Mouse (Mus musculus): ENCODE results near the gene Acsl6. TPM values are rescaled to one million over a fixed set of nuclear protein-coding genes. Genes with fewer than 3 reads are reported as not detected.

The Acsl6 gene
- polyA plus RNA-seq (2014; fragmentation: Illumina TruSeq; extraction: RNeasy Lipid Tissue Mini Kit (QIAGEN cat#74804); ENCODE audit: low read depth, low replicate concordance), result 9.0 TPM

GRCm38 (mm10) chr11:54303728-54304470, at the start of gene Acsl6:
TSS of gene Acsl6 (plus strand) at chr11:54303798.

GRCm38 (mm10) chr11:54267177-54267576, 36.4 kb upstream of the Acsl6 start, which contains the start of gene Il3:
TSS of gene Il3 (minus strand) at chr11:54267277.

Other genes starting within 250 kb of the Acsl6 start
- 35.0 TPM for gene Pdlim4, start 234.8 kb upstream of the Acsl6 start, polyA plus RNA-seq (2014; fragmentation: Illumina TruSeq; extraction: RNeasy Lipid Tissue Mini Kit (QIAGEN cat#74804); ENCODE audit: low read depth, low replicate concordance)
- gene P4ha2, start 203.7 kb upstream of the Acsl6 start, polyA plus RNA-seq (2014; fragmentation: Illumina TruSeq; extraction: RNeasy Lipid Tissue Mini Kit (QIAGEN cat#74804); ENCODE audit: low read depth, low replicate concordance), result 62.3 TPM
- not detected for gene Csf2, start 54.1 kb upstream of the Acsl6 start, polyA plus RNA-seq (2014; fragmentation: Illumina TruSeq; extraction: RNeasy Lipid Tissue Mini Kit (QIAGEN cat#74804); ENCODE audit: low read depth, low replicate concordance)
- not detected for gene Il3, start 36.5 kb upstream of the Acsl6 start, polyA plus RNA-seq (2014; fragmentation: Illumina TruSeq; extraction: RNeasy Lipid Tissue Mini Kit (QIAGEN cat#74804); ENCODE audit: low read depth, low replicate concordance)
- not detected for gene Meikin, start 66.9 kb downstream of the Acsl6 start, polyA plus RNA-seq (2014; fragmentation: Illumina TruSeq; extraction: RNeasy Lipid Tissue Mini Kit (QIAGEN cat#74804); ENCODE audit: low read depth, low replicate concordance)
- 26.2 TPM for gene Fnip1, start 134.4 kb downstream of the Acsl6 start, polyA plus RNA-seq (2014; fragmentation: Illumina TruSeq; extraction: RNeasy Lipid Tissue Mini Kit (QIAGEN cat#74804); ENCODE audit: low read depth, low replicate concordance)
- 10.2 TPM for gene Rapgef6, start 219.0 kb downstream of the Acsl6 start, polyA plus RNA-seq (2014; fragmentation: Illumina TruSeq; extraction: RNeasy Lipid Tissue Mini Kit (QIAGEN cat#74804); ENCODE audit: low read depth, low replicate concordance)